Mouse (Mus musculus) T-cell, adult 2 months (primary cell): ENCODE measurements around the gene Sh3gl3.

Experiments
- DNase-seq: peaks from one replicate; pipeline ENCODE4 v3.0.0; 2022; ENCODE audit warnings: low spot score

Gene Sh3gl3

DNA sequence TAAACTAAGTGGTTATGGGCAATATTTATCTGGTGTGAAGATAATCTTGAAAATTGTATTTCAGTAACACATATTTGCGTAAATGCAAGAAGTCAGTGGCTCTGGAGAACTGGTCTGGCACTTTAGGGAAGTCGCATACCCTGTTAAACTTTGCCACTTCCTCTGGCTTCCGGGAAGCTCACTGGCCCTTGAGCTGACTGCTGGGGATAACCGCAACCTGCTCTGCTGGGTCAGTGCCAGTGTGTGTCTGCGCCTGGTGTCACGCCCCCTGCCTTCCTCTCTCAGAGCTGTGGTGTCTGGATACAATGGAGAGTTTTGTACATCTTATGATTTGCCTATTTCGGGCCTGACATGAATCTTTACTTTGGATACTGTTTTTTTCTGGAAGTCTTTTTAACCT is 119.8 kb downstream of the Sh3gl3 start:
- DNase-seq: no peak

DNA sequence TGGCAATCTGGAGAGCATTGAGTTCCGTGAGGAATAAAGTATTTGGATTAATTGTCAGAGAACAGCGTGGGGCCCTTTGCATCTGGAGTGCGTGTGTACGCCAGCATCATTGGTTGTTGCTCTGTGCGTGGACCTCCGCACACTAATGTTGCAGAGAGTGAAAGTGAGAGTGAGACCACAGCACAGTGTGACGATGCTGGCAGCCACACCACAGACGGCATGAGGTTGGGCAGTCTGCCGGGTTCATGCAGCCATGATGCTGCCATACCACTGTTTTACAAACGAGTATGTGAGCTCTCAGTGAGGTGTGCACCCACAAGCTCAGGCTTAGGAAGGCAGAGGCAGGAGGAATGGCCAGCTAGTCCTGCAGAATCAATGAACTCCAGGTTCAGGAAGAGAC is 120.4 kb downstream of the Sh3gl3 start:
- DNase-seq: no peak

DNA sequence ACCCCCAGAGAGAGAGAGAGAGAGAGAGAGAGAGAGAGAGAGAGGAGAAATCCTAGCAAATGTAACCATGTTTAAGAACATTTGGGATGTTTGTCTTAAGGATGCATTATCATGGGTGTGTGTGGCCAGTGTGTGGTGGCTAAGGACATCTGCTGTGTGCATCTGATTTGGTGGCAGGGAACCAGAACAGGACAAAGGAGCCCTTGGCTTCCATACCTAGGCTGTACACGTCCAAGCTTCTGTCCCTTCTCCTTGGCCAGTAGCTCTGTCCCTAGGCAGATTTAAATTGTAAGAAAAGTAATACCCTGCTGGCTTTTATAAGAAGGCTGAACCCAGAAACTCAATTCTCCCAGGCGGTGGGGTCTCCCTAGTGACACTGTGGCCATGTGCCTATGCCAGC is 121.0 kb downstream of the Sh3gl3 start:
- no peak for DNase-seq

DNA sequence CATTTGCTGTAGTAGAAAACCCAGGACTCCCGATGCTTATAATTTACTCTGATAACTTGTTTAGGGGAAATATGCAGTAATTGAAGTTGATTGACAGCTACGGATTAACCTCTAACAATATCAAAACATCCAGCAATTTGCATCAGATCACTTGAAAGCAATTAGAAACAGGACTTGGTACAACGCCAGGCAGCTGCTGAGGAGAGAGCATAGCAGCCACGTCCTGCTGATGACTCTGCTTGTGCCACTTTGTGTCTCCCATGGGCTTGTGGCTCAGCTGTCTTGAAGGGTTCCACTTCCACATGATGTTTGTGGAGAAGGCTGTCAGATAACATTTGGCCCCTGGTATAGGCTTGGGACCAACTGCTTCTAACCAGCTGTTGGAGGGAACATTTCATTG is 134.8 kb downstream of the Sh3gl3 start:
- no peak for DNase-seq

DNA sequence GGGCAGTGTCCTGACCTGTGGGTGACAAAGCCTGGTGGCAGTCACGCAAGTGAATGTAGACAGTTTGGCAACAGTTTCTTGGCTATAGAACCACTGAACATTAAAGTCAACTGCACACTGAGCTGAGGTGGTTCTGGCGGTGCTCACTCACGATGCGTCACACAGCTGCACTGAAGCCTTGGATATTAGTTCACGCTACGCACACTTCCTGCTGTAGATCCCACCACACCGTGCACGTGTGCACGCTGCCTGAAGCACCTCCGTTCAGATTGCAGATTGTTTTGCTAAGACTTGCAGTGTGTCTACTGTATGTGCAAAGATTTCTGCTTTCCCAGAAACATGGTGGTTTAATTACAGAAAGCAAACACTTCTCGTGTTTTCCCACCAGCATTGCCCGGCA is 144.9 kb downstream of the Sh3gl3 start:
- no peak for DNase-seq

DNA sequence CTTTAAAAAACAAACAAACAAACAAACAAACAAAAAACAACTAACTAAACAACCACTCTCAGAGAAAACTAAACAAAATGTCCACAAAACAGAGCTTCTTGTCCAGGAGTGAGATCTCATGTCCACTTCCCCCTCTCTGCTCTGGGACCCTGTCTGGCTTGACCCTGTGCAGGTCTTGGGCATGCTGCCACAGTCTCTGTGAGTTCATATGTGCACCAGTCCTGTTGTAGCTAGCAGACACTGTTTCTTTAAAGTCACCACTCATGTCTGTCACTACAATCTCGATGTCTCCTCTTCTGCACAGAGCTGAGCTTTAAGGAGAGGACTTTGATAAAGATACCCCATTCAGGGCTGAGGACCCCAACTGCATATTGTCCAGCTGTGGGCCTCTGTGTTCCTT is 153.0 kb downstream of the Sh3gl3 start:
- DNase-seq: no peak

DNA sequence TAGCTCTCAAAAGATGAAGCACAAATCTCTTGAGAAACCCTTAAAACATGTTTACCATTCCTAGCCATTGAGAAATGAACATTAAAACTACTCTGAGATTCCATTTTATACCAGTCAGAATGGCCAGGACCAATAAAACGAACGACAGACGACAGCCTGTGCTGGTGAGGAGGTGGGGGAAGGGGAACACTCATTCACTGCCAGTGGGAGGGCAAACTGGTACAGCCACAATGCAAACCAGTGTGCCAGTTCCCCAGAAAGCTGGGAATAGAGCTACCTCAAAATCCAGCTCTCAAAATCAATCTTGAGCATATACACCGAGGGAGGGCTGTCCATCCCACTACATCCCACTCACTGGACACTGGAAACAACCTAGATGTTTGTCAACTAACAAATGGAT is 153.6 kb downstream of the Sh3gl3 start:
- DNase-seq: no peak

DNA sequence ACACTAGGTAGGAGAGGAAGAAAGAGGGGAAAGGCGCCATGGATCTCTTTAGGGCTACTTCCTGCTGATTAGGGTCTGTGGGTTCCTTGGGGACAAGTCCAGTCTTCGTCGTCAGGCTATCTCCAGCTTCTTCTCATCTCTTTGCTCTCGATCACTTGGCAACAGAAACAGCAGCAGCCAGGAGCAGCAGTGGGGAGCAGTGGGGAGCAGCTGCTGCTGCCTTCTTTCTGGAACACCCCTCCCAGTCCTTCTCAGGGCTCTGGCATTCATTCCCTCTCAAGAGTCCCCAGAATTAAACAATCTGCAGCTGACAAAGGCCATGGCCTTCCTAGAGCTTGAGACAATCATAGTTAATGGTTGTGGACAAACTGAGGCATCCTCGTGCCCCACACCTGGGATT is 154.2 kb downstream of the Sh3gl3 start:
- DNase-seq: no peak

DNA sequence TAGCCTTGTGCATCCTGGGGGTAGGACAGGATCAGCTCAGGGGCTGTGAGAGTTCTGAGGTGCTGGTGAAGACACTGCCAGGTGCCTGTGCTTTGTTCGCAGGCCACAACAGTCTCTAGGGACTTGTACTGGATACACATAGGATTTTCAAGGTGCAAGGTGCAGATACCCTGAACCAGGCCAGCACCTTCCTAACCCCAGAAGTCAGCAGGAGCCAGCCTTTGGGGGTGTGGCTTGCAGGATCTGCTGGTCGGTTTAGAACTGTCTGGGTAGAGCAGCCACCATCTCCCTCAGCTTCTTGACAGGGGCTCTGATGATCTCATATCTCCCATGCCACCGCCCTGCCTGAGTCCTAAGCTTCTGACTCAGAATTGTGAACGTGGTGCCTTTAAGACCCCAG is 156.2 kb downstream of the Sh3gl3 start:
- DNase-seq: no peak

DNA sequence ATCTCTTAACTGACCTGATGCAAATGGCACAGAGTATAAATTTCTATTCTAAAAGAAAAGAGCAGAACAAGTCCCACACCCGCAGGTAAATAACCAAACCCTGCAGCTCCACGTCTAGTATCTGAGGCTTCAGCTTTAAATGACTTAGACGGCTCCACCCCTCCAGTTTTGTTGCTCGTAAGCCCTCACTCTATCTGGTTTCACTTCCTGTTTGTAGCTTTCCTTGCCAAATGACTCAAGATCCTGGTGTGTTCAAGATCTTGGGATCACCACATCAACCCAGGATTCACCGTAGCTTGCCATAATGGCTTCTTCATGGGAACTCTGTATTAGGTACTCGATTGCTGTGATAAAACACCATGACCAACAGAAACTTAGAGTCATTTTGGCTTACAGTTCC is 157.2 kb downstream of the Sh3gl3 start:
- no peak for DNase-seq

DNA sequence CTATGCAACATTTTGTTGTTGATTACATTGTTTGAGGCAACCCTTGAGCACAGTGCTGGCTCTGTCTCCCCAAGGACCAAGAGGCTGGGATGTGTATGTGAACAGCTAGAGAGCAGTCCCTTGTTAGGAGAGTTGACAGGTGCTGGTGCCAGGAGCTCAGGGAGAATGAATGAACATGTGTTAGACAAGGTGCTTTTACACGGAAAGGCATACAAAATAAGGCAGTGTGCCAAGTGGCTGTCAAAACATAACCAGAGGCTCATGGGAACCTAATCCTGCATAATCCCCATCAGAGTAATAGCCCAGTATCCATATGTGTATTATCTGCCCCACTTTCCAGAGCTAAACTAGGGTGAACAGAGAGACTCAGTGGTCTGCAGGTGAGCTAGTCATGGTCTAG is 160.4 kb downstream of the Sh3gl3 start:
- DNase-seq: no peak

DNA sequence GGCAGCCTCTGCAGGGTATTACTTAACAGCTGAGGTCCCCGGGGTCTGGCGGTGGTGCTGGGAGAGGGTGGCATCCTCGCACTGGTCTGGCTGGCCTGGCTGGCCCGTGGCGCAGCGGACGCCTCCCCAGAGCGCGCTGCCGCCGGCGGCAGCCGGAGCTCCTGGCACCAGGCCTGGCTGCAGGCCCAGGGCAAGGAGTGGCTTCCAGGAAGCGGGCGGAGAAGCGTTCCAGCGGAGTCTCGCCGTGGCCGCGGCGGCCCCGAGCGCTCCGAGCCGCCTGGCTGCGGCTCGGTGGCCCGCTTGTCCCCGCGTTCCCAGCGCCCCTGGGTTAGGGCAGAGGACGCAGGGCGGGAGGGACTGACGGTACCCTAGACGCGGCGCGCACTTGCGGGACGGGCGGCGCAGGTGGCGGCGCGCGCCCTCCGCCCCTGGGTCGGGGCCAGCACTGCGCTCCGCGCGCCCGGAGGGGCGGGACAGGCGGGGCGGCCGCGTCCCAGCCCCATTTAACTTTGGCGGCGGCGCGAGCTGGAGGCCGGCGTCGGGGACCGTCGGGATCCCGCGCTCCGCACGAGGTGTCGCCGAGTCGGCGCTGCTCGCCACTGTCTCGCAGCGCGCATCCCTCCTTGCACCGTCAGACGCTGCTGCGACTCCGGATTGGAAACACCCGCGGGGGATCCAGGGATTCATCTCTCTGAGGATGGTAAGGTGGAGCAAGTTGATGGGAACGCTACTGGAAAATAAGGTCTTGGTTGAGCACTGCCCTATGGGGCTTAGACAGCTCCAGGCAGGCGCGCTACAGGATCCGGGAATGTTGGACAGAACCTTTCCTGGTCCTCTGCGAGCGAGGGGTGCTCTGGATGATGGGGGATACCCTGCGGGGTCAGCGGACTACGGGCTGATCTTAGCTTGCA is 161.8 kb downstream of the Sh3gl3 start, which contains the start of gene Adamtsl3:
Gene Adamtsl3, plus strand, starts transcription at position 484 of the 911 bp plus-strand sequence.
- DNase-seq: no peak

DNA sequence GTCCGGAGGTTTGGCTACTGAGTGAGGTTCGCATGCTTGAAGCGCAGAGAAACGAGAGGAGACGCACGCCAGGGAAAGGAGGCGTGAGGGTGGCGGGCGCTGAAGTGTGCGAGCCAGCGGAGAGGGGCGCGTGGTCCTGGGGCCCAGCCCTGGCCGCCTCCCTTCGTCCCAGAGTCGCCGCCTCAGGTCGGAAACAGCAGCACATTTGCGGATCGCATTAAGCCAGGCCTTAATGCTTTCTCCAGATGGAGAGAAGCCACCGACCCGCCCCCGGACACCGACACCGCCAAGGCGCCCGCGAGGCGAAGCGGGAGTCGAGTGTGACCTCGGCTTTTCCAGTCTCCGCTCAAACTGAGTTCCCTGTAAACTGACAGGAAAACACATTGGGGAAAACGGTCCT is 162.5 kb downstream of the Sh3gl3 start:
- DNase-seq: no peak

DNA sequence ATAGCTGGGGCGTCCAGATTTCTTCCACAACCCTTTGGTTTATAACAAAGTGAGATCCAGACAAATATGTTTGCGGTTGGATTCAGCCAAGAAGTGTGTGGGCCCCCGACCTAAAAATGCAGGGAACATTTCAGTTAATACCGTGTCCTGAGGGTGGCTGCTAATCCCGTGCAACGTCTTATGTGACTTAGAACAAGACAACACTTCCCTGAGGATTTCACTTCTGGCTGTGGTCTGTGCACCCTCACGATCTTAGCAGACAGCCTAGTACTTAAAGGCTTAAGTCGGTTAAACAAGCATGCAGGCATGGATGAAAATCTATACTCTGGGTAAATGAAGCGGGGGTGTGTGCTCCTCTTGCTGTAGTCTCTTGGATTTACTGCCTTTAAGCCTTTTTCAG is 164.5 kb downstream of the Sh3gl3 start:
- DNase-seq: no peak

DNA sequence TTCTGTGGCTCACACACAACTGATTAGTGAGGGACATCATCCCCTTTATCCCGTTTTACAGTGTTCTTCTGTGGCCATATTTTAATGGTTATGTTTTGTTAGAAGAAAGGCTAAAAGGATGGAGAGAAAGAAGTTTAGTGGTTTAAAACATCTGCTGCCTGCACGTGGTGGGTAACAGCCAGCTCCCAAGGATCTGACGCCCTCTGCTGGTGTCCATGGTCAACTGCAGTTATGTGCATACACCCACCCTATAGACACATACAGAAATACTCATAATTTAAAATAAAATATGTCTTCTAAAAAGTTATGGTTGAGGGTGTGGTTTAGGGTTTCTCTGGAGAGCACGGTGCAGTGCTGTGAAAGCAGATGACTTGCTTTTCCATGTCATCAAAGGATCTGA is 164.9 kb downstream of the Sh3gl3 start:
- DNase-seq: no peak

DNA sequence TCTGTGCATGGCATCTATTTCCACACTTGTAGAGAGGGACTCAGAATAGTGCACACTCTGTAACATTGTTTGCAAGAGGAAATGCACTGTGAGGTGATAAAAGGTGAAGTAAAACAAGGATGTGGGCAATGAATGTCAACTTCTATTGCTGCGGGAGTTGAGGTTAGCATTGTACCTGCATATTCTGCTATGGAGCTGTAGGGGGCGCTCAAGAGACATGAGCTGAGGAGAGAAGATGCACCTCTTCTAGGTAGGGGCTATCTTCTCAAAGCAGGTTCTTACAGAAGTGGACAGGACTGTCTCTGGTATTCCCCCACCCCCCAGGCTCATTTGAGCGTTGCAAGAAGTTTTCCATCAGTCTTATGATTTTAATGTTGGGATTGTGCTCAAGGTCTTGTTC is 165.6 kb downstream of the Sh3gl3 start:
- DNase-seq: no peak

DNA sequence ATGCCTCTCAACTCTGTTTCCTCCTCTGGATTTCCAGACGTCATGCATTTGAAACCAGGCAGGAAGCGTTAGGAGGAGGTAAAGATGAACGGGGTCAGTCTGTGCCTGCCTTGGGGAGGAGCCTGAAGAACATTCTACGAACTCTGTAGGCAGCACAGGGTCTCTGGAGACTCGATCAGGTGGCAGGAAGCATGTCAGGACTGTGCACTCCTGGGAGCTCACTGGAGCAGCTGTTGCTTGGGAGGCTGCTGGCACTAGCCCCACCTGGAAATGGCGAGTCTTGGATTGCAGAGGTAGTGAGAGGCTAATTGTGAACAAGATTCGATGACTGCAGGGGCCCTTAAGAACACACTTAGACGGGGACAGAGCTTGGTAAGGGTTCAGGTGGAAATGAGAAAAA is 167.8 kb downstream of the Sh3gl3 start:
- no peak for DNase-seq

DNA sequence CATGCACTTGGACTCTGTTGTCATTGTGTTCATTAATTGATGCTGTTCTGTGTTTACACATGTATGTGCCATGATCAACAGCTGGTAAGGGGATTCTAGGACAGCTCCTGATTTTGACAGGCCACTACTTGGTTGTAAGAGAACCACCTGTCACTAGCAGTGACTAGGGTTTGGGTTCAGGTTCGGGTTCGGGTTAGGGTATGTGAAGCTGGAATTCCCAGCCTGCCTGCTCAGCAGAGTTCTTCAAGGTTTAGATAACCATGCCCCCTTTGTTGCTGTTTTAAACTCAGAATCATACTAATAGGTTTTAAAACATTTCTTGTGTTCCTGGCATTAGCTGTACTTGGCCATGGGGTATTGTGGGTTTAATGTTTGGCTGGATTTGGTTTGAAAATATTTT is 173.1 kb downstream of the Sh3gl3 start:
- DNase-seq: no peak

DNA sequence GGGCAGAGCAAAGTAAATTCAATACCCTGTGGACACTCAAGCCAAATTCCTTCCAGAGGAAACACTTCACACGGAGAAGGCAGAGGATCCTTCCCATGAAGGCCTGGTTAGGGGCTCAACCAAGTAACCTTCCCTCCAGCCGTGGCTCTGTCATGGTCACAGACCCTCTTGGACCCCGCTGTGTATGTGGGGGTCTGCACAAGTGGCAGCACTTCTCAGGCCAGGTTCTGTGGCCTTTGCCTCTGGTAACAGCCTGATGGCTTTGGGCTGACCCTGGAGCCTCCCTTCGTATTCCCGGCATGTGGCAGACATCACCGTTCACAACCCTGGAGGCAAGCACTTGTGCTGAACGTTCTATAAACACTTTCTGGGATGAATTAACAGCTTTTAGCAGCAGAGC is 176.2 kb downstream of the Sh3gl3 start:
- DNase-seq: no peak

DNA sequence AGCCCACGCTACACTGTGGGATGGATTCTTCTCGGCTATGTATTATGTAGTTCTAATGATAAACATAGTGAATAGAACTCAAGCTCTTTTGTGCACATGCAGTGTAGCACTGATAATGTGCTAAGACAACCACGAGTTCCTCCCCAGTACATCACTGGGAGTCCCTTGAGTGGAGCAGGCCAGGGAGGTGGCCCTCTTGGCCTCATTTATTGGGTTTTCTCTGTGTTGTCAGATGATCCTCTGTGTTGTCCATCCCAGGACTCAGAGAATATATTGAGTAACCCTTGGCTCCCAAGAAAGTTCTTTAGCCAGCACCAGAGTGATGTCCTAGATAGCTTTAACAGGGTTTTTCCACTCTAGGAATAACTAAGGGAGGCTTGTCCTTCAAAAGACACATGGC is 176.8 kb downstream of the Sh3gl3 start:
- DNase-seq: no peak
